Mouse (Mus musculus) layer of hippocampus, adult 18-20 months (tissue): ENCODE results near the gene Atoh8. TPM values are rescaled to one million over a fixed set of nuclear protein-coding genes. Genes with fewer than 3 reads are reported as not detected.

ENCODE experiments used
- DNase-seq, 2 experiments: peaks; one replicate each; pipeline ENCODE4 v3.0.0; 2022; ENCODE audit warnings: low spot score in 2 of 2
- long read RNA-seq: library from polyadenylated mRNA; stranded (forward); transcript quantifications from one replicate; pipeline ENCODE4 v2.0.0, GENCODE M21; 2021
- total RNA-seq, 2 experiments: library from RNA; stranded (reverse); gene quantifications; 2 replicates each; pipeline ENCODE4 v1.2.3; 2021

Gene Atoh8
- total RNA-seq: 1 to 10 TPM; 3.2 to 3.4 TPM
- long read RNA-seq, transcript Atoh8-201 (3 exons, 2,355 nt): major isoform, 5 of 5 reads
- long read RNA-seq, partial matches to known transcripts: 0 of 5 reads
- long read RNA-seq, other reads (novel, unspliced or antisense): 0 of 5 reads

GRCm38 (mm10) chr6:72235098-72235806 is at the start of gene Atoh8:
TSS of gene Atoh8 (minus strand) at chr6:72235577.
- peak in 1 of 2 experiments; percentile 65 for DNase-seq

GRCm38 (mm10) chr6:72283914-72284313 is 48.5 kb upstream of the Atoh8 start:
- DNase-seq: peak in 1 of 2 experiments; percentile 65

- no peak for DNase-seq
Observed at GRCm38 (mm10) chr6:72280410-72280998, 45.1 kb upstream of the Atoh8 start.

- DNase-seq: no peak
Observed at GRCm38 (mm10) chr6:72279505-72279904, 44.1 kb upstream of the Atoh8 start.

- no peak for DNase-seq
Observed at GRCm38 (mm10) chr6:72278835-72279234, 43.5 kb upstream of the Atoh8 start.

- DNase-seq: no peak
Observed at GRCm38 (mm10) chr6:72277508-72278166, 42.3 kb upstream of the Atoh8 start.

- DNase-seq: no peak
Observed at GRCm38 (mm10) chr6:72276972-72277441, 41.6 kb upstream of the Atoh8 start.

- DNase-seq: no peak
Observed at GRCm38 (mm10) chr6:72276141-72276540, 40.8 kb upstream of the Atoh8 start.

- no peak for DNase-seq
Observed at GRCm38 (mm10) chr6:72275527-72275926, 40.1 kb upstream of the Atoh8 start.

- no peak for DNase-seq
Observed at GRCm38 (mm10) chr6:72273153-72273552, 37.8 kb upstream of the Atoh8 start.

- no peak for DNase-seq
Observed at GRCm38 (mm10) chr6:72272161-72272696, 36.9 kb upstream of the Atoh8 start.

GRCm38 (mm10) chr6:72270952-72271519 is 35.7 kb upstream of the Atoh8 start:
- DNase-seq: peak; percentile 45 to 66

GRCm38 (mm10) chr6:72270258-72270657 is 34.9 kb upstream of the Atoh8 start:
- DNase-seq: no peak

GRCm38 (mm10) chr6:72268149-72268847 is 32.9 kb upstream of the Atoh8 start:
- no peak for DNase-seq

GRCm38 (mm10) chr6:72265664-72266063 is 30.3 kb upstream of the Atoh8 start:
- DNase-seq: no peak

GRCm38 (mm10) chr6:72263679-72264265 is 28.4 kb upstream of the Atoh8 start:
- DNase-seq: peak in 1 of 2 experiments; percentile 45

GRCm38 (mm10) chr6:72261683-72262320 is 26.4 kb upstream of the Atoh8 start:
- no peak for DNase-seq

- DNase-seq: peak; percentile 65 to 94
Observed at GRCm38 (mm10) chr6:72260981-72261682, 25.8 kb upstream of the Atoh8 start.

- DNase-seq: no peak
Observed at GRCm38 (mm10) chr6:72259474-72259873, 24.1 kb upstream of the Atoh8 start.
